Mouse (Mus musculus): ENCODE measurements around the gene Paqr6. TPM values are rescaled to one million over a fixed set of nuclear protein-coding genes. Genes with fewer than 3 reads are reported as not detected.
"Not testable (repeated sequence)": the region's sequence is repeated elsewhere in the genome, so short reads cannot be mapped to it uniquely, and the experiment has no call there.

Gene Paqr6
- polyA plus RNA-seq, 1 experiment from 2014 or later = 1.9 TPM

DNA sequence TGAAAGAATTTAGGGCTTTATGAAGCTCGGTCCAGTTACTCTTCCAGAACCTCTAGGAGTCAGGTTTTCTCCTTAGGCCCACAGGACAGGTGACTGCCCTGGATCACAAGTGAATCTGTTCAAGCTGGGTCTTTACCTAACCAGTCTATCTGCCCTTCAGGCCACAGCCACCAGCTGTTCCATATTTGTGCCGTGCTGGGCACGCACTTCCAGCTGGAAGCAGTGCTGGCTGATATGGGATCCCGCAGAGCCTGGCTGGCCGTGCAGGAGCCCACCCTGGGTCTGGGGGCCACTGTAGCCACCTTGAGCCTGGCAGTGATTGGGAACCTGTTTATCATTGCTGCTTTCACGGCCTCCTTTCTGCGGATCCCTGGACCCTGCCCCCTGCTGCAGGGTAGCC lies 12.3 kb downstream of the Paqr6 start:
- H3K4me3 ChIP-seq (ENCODE audit: low read depth, low read length); H3K36me3 ChIP-seq (ENCODE audit: control insufficient read depth, insufficient read depth, low read length); H3K4me1 ChIP-seq (ENCODE audit: control insufficient read depth, insufficient read depth, low read length); H3K27ac ChIP-seq (ENCODE audit: low read length); H3K4me2 ChIP-seq (ENCODE audit: low read length); H3K9ac ChIP-seq (ENCODE audit: low read depth, low read length); H3K27me3 ChIP-seq (ENCODE audit: control insufficient read depth, insufficient read depth, low read depth, low read length); H3K9me3 ChIP-seq (replicated peaks; ENCODE audit: control insufficient read depth, low read length, poor library complexity, severe bottlenecking): not testable (repeated sequence)
- WGBS = 38% methylated on average over 5 of the region's 7 CpGs
- 0 out of 2 replicates have a peak, but pooled peaks have one; percentile 39 for ATAC-seq

DNA sequence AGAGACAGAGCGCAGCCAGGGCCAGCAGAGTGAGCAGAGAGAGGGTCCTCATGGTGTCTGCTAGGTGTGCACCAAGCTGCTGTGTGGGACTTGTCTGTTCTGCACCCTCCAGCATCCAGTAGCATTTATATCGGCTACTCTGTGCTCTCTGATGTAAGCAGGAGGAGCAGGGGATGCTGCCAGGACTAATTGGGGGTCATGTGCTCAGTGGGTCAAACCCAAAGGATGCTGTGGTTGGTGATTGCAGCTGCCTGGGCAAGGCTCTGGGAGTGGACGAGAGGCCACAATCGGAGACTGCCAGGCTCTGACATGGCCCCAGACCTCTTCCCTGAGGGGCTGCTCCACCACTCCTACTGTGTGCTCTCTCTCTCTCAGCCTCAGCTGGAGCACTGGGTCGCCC lies 14.2 kb downstream of the Paqr6 start, which contains the start of gene Bglap2:
Bglap2 (minus strand) TSS at position 101 of the 400 bp plus-strand sequence.
- ATAC-seq; H3K27me3 ChIP-seq (ENCODE audit: control insufficient read depth, insufficient read depth, low read depth, low read length): not testable (repeated sequence)
- 71% methylated on average over 4 of the region's 5 CpGs for WGBS

DNA sequence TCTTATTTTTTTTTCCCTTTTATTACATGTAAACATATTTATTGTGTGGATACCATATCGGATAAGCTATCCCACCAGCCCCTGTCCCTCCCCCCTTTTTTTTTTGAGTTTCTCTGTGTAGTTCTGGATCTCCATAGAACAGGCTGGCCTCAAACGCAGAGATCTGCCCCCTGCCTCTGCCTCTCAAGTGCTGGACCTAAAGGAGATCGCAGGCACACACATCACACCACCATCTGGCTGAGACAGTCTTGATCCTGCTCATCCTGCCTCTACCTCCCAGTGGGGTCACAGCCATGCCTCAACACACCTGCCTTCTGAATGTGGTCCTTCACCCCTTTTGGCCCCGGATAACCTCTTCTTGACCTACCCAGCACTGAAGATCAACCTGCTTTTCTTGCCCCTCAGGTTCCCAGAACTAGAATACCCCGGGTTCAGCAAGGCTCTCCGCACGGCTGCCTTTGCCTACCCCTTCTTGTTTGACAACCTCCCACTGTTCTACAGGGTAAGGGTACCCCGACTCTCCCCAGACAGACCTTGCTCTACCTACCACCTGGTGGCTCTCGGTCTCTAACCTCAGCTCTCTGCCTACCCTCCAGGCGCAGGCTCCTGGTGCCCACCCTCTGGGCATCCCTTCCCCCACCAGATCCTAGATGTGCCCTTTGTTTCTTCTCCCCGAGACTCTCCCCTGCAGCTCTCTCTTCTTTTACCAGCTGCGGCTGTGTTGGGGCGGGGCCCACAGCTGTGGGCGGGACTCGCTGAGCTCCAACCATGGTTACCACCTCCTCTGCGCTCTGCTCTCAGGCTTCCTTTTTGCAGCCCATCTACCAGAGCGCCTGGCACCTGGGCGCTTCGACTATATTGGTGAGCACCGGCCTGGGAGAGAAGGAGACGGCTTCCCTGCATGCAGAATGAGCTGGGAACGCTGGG lies 17.3 kb downstream of the Paqr6 start:
- not testable (repeated sequence) for H3K27ac ChIP-seq (ENCODE audit: low read length); H3K9me3 ChIP-seq (replicated peaks; ENCODE audit: control insufficient read depth, low read length, poor library complexity, severe bottlenecking); H3K27me3 ChIP-seq (ENCODE audit: control insufficient read depth, insufficient read depth, low read depth, low read length); H3K4me1 ChIP-seq (ENCODE audit: control insufficient read depth, insufficient read depth, low read length); H3K36me3 ChIP-seq (ENCODE audit: control insufficient read depth, insufficient read depth, low read length)
- ATAC-seq = peak; percentile 85
- H3K4me3 ChIP-seq (ENCODE audit: low read depth, low read length) = peak overlapping the region; percentile 18
- WGBS = 4% methylated on average over 18 of the region's 22 CpGs
- H3K4me2 ChIP-seq (ENCODE audit: low read length) = peak overlapping the region; percentile 48
- H3K9ac ChIP-seq (ENCODE audit: low read depth, low read length) = peak overlapping the region; percentile 40; the same call in 1 of the 2 replicates

More for the DNA sequence above, 14.2 kb downstream of the Paqr6 start, which contains the start of gene Bglap2:
- not testable (repeated sequence) for H3K9ac ChIP-seq (ENCODE audit: low read depth, low read length); H3K27ac ChIP-seq (ENCODE audit: low read length); H3K9me3 ChIP-seq (replicated peaks; ENCODE audit: control insufficient read depth, low read length, poor library complexity, severe bottlenecking); H3K36me3 ChIP-seq (ENCODE audit: control insufficient read depth, insufficient read depth, low read length); H3K4me3 ChIP-seq (ENCODE audit: low read depth, low read length); H3K4me1 ChIP-seq (ENCODE audit: control insufficient read depth, insufficient read depth, low read length); H3K4me2 ChIP-seq (ENCODE audit: low read length)

DNA sequence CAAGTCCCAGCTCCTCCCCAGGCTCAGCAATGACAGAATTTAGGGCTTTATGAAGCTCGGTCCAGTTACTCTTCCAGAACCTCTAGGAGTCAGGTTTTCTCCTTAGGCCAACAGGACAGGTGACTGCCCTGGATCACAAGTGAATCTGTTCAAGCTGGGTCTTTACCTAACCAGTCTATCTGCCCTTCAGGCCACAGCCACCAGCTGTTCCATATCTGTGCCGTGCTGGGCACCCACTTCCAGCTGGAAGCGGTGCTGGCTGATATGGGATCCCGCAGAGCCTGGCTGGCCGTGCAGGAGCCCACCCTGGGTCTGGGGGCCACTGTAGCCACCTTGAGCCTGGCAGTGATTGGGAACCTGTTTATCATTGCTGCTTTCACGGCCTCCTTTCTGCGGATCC lies 18.0 kb downstream of the Paqr6 start:
- 20% methylated on average over 1 of the region's 7 CpGs for WGBS
- H3K36me3 ChIP-seq (ENCODE audit: control insufficient read depth, insufficient read depth, low read length); H3K9ac ChIP-seq (ENCODE audit: low read depth, low read length); H3K27ac ChIP-seq (ENCODE audit: low read length); H3K27me3 ChIP-seq (ENCODE audit: control insufficient read depth, insufficient read depth, low read depth, low read length); H3K4me3 ChIP-seq (ENCODE audit: low read depth, low read length); H3K4me1 ChIP-seq (ENCODE audit: control insufficient read depth, insufficient read depth, low read length); H3K9me3 ChIP-seq (replicated peaks; ENCODE audit: control insufficient read depth, low read length, poor library complexity, severe bottlenecking); H3K4me2 ChIP-seq (ENCODE audit: low read length): not testable (repeated sequence)
- ATAC-seq = peak; percentile 47

DNA sequence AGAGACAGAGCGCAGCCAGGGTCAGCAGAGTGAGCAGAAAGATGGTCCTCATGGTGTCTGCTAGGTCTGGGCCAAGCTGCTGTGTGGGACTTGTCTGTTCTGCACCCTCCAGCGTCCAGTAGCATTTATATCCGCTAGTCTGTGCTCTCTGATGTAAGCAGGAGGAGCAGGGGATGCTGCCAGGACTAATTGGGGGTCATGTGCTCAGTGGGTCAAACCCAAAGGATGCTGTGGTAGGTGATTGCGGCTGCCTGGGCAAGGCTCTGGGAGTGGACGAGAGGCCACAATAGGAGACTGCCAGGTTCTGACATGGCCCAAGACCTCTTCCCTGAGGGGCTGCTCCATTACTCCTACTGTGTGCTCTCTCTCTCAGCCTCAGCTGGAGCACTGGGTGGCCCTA lies 20.0 kb downstream of the Paqr6 start, which contains the start of gene Bglap:
Bglap (minus strand) TSS at position 101 of the 400 bp plus-strand sequence.
- Histone ChIP-seq H3K36me3 (ENCODE audit: control insufficient read depth, insufficient read depth, low read length) (no peaks in the 10 kb centered on the region), H3K27me3 (ENCODE audit: control insufficient read depth, insufficient read depth, low read depth, low read length) (no peaks in the 10 kb centered on the region), H3K4me2 (ENCODE audit: low read length) (no peak within 1 kb of the TSS), H3K9me3 (replicated peaks; ENCODE audit: control insufficient read depth, low read length, poor library complexity, severe bottlenecking) (no peaks in the 10 kb centered on the region), H3K9ac (ENCODE audit: low read depth, low read length) (no peak within 1 kb of the TSS), H3K27ac (ENCODE audit: low read length) (no peak within 1 kb of the TSS), H3K4me1 (ENCODE audit: control insufficient read depth, insufficient read depth, low read length) (no peaks in the 10 kb centered on the region), H3K4me3 (ENCODE audit: low read depth, low read length) (no peak within 1 kb of the TSS)
- ATAC-seq = no peak
- 78% methylated on average over 5 of the region's 5 CpGs for WGBS

DNA sequence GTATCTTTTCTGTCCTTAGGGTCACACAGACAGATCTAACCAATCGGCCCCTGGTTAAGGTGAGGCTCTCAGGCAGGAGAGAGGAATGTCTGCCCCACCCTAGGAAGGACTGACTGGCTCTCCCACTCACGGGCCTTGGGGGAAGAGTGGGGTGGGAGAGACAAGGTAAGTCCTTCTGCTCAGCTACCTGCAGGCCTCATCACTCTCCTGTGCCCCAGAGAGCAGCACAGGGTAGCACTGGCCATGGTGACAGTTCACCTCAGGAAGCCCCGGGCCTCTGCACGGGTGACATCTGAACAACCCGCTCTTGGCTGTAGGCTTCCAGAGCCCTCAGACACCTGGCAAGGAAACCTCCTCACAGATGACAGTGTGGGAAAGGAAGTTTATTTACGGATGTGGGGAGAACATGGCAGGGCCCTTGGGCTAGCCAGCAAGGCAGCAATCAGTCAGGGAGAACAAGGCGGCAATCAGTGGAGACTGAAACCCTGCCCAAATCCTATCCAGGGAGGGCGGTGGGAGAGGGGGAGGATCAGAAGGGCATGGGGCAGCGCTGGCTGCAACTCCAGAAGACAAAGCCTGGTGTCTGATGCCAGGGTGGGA lies 29.5 kb downstream of the Paqr6 start:
- no peaks in the 10 kb centered on the region for H3K36me3 ChIP-seq (ENCODE audit: control insufficient read depth, insufficient read depth, low read length)
- H3K9me3 ChIP-seq (replicated peaks; ENCODE audit: control insufficient read depth, low read length, poor library complexity, severe bottlenecking) = no peaks in the 10 kb centered on the region
- no peak overlapping the region for H3K9ac ChIP-seq (ENCODE audit: low read depth, low read length)
- no peak overlapping the region for H3K27ac ChIP-seq (ENCODE audit: low read length)
- ATAC-seq = no peak
- H3K4me2 ChIP-seq (ENCODE audit: low read length) = no peak overlapping the region
- WGBS = 87% methylated on average over 9 of the region's 9 CpGs
- no peaks in the 10 kb centered on the region for H3K27me3 ChIP-seq (ENCODE audit: control insufficient read depth, insufficient read depth, low read depth, low read length)
- no peak overlapping the region for H3K4me3 ChIP-seq (ENCODE audit: low read depth, low read length)
- no peaks in the 10 kb centered on the region for H3K4me1 ChIP-seq (ENCODE audit: control insufficient read depth, insufficient read depth, low read length)

DNA sequence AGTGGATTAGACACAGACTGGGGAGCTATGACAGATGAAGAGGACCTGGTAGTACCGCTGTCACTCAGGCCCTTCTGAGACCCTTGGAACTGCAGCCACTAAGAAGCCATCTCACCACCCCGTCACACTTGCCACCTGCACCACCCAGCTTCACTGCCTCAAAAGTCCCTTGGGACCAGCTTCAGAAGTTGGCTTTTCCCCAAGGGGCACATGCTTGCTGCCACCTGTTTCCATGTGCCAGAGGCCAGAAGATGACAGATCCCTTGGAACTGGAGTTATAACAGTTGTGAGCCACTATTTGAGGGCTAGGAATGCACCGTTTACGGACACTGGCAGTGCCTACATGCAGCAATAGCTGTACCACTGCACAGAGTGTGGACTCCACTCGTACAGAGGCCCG lies 30.9 kb downstream of the Paqr6 start:
- no peaks in the 10 kb centered on the region for H3K9me3 ChIP-seq (replicated peaks; ENCODE audit: control insufficient read depth, low read length, poor library complexity, severe bottlenecking)
- no peaks in the 10 kb centered on the region for H3K4me1 ChIP-seq (ENCODE audit: control insufficient read depth, insufficient read depth, low read length)
- no peak overlapping the region for H3K4me3 ChIP-seq (ENCODE audit: low read depth, low read length)
- H3K4me2 ChIP-seq (ENCODE audit: low read length) = no peak overlapping the region
- WGBS = 97% methylated on average over 6 of the region's 6 CpGs
- no peak overlapping the region for H3K9ac ChIP-seq (ENCODE audit: low read depth, low read length)
- no peak for ATAC-seq
- no peaks in the 10 kb centered on the region for H3K36me3 ChIP-seq (ENCODE audit: control insufficient read depth, insufficient read depth, low read length)
- H3K27ac ChIP-seq (ENCODE audit: low read length) = no peak overlapping the region
- H3K27me3 ChIP-seq (ENCODE audit: control insufficient read depth, insufficient read depth, low read depth, low read length) = no peaks in the 10 kb centered on the region

DNA sequence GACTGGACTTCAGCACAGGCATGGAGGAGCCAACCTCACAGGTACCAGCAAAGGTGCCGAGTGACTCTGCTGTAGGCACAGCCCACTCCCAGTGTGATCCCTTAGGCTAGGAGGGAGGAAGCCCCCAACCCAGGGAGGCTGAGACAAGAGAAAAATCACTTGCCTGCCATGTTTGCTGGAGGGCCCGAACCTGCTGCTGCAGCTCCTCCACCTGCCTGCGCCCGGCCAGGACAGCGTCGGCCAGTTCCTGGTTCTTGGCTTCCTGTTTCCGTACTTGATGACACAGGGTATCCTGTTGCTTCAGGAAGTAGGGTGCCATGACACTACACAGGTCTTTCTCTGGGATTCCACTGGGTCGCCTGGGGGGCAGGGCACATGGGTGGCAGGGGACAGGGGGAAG lies 31.4 kb downstream of the Paqr6 start:
- no peak overlapping the region for H3K4me2 ChIP-seq (ENCODE audit: low read length)
- no peaks in the 10 kb centered on the region for H3K27me3 ChIP-seq (ENCODE audit: control insufficient read depth, insufficient read depth, low read depth, low read length)
- 95% methylated on average over 8 of the region's 8 CpGs for WGBS
- H3K4me1 ChIP-seq (ENCODE audit: control insufficient read depth, insufficient read depth, low read length) = no peaks in the 10 kb centered on the region
- H3K36me3 ChIP-seq (ENCODE audit: control insufficient read depth, insufficient read depth, low read length) = no peaks in the 10 kb centered on the region
- H3K9ac ChIP-seq (ENCODE audit: low read depth, low read length) = no peak overlapping the region
- H3K27ac ChIP-seq (ENCODE audit: low read length) = no peak overlapping the region
- H3K9me3 ChIP-seq (replicated peaks; ENCODE audit: control insufficient read depth, low read length, poor library complexity, severe bottlenecking) = no peaks in the 10 kb centered on the region
- no peak overlapping the region for H3K4me3 ChIP-seq (ENCODE audit: low read depth, low read length)
- ATAC-seq = no peak

DNA sequence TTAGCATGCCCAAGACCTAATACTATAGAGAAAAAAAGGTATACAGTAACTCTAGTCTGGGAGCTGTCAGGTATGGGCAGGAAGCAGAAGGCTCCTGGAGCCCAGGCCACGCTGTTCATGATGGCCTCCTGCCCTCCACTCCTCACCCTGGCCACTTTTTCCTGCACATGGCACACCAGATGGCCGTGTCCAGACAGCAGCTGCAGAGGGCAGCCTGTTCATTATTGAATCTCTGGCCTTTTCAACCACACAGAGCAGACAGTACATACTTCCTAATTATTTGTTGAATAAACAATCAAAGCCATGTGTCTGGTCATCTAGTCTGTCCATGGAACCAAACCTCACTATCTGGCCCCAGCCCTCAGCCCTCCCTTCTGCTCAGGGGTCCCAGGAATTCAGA lies 34.3 kb downstream of the Paqr6 start:
- Histone ChIP-seq H3K27me3 (ENCODE audit: control insufficient read depth, insufficient read depth, low read depth, low read length) (no peaks in the 10 kb centered on the region), H3K4me3 (ENCODE audit: low read depth, low read length) (no peak overlapping the region), H3K9ac (ENCODE audit: low read depth, low read length) (no peak overlapping the region), H3K4me2 (ENCODE audit: low read length) (no peak overlapping the region), H3K36me3 (ENCODE audit: control insufficient read depth, insufficient read depth, low read length) (no peaks in the 10 kb centered on the region), H3K27ac (ENCODE audit: low read length) (no peak overlapping the region), H3K9me3 (replicated peaks; ENCODE audit: control insufficient read depth, low read length, poor library complexity, severe bottlenecking) (no peaks in the 10 kb centered on the region), H3K4me1 (ENCODE audit: control insufficient read depth, insufficient read depth, low read length) (no peaks in the 10 kb centered on the region)
- WGBS = 79% methylated on average over 2 of the region's 2 CpGs
- ATAC-seq = no peak

All from midbrain, embryonic 16.5 days (tissue).